ENCODE assay signal across 8 mouse cellular contexts in the genomic region with DNA sequence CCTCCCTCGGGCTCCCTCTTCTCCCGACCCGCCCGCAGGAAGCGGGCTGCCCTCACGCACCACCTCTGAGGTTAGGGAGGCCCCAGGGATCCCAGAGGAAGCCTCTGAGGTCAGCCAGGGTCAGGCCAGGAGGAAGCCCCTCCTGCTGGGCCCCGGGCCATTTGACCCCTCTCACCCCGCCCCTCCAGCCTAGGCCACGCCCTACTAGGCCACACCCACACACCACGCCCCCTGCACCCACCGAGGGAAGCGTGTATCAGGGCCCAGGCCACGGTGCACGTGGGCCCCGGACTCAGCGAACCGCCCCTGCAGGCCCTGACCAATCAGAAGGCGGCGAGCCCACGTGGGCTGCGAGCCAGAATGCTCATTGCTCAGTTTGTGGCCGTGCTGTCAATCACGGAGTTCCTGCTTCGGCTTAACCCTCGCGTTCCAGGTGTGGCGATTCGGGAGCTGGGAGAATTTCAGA. TPM values are rescaled to one million over a fixed set of nuclear protein-coding genes. Genes with fewer than 3 reads are reported as not detected.
A peak's percentile ranks its signal among the peaks of the same experiment; 100 is the strongest.
DNase-seq lines count a peak whose midpoint lies in the region; ATAC-seq lines count a peak whose summit lies in the region.

A gene (minus strand): TSS at position 336 of the 466 bp plus-strand sequence.

- H3K27me3 ChIP-seq in megakaryocyte, embryonic 14.5 days (replicated peaks) = no peaks in the 10 kb centered on the region

- peak; percentile 73 for ATAC-seq in common myeloid progenitor, adult 5-6 weeks (replicated peaks; ENCODE audit: low read depth, poor library complexity, severe bottlenecking)

- peak; percentile 100 for DNase-seq in ZHBTc4 (ENCODE audit: low read depth, low spot score)
- DNase-seq in gastrocnemius, adult 8-10 months (ENCODE audit: low spot score in 2 of 2) = peak; percentile 95
- DNase-seq in hindlimb bud, embryonic 11.5 days (ENCODE audit: extremely low spot score, low read depth, low spot score) = peak; percentile 90
- peak; percentile 91 to 94 for DNase-seq in left cerebral cortex, adult 8-10 months (ENCODE audit: low spot score in 2 of 2)
- DNase-seq in right cerebral cortex, postnatal 10 days (ENCODE audit: low spot score in 2 of 2) = peak; percentile 97
- peak; percentile 93 for DNase-seq in urinary bladder, postnatal 25 days (ENCODE audit: low spot score)

- no peaks in the 10 kb centered on the region for H3K9me3 ChIP-seq in megakaryocyte, embryonic 14.5 days

- H3K4me1 ChIP-seq in megakaryocyte, embryonic 14.5 days = peaks cover 91% of the 10 kb centered on the region

- H3K36me3 ChIP-seq in megakaryocyte, embryonic 14.5 days (replicated peaks; ENCODE audit: low read length) = peaks cover 4% of the 10 kb centered on the region

- H3K4me3 ChIP-seq in megakaryocyte, embryonic 14.5 days (replicated peaks) = peak within 1 kb of the TSS; percentile 93

RNA-seq across cellular contexts. Expression of the gene that starts here (rescaled TPM):
- 8.4 and 26.1 TPM in 2 replicates for total RNA-seq in common myeloid progenitor, adult 5-6 weeks (2017)
- 1 to 10 TPM; 4.1 to 6.9 (median 5.3) TPM for total RNA-seq in gastrocnemius, adult 8-10 months (2022)
- total RNA-seq in left cerebral cortex, adult 8-10 months (2022) = 10 to 100 TPM; 10.3 to 17.2 (median 14.0) TPM
- polyA plus RNA-seq in megakaryocyte, embryonic 14.5 days (2012; ENCODE audit: insufficient read depth, low replicate concordance) = 69.5 and 166 TPM in 2 replicates

Comparison
In these comparisons a context has a peak if more than half of its experiments do, and no peak if none do; other contexts are left out.
1. Peak in every context shown above with its lines: DNase-seq, ATAC-seq and H3K4me3 ChIP-seq.